Mouse (Mus musculus): ENCODE measurements at regions not wholly inside any gene's neighbourhood (a gene's known extent, or its start where the extent isn't known, plus 50 kb on each side); places are given as distances from the start of the nearest gene placed in this dataset.

GRCm38 (mm10) chr8:44094818-44095217 is 385.0 kb upstream of the Adam34 start:
- ATAC-seq (ENCODE audit: low FRiP score) (no peak), DNase-seq (ENCODE audit: low spot score) (no peak)
- Histone ChIP-seq H3K27me3 (ENCODE audit: control insufficient read depth, insufficient read depth, low read length) (no peaks in the 10 kb centered on the region), H3K4me1 (replicated peaks; ENCODE audit: control insufficient read depth, insufficient read depth, low read length) (no peaks in the 10 kb centered on the region), H3K4me2 (replicated peaks; ENCODE audit: low read depth, low read length) (no peak overlapping the region), H3K9ac (ENCODE audit: low read depth, low read length) (no peak overlapping the region), H3K4me3 (ENCODE audit: low read depth, low read length) (no peak overlapping the region), H3K36me3 (ENCODE audit: control insufficient read depth, insufficient read depth, low read length) (no peaks in the 10 kb centered on the region), H3K27ac (ENCODE audit: low read depth, low read length) (no peak overlapping the region), H3K9me3 (ENCODE audit: control insufficient read depth, low read length) (no peaks in the 10 kb centered on the region)
- 91% methylated on average over 1 of the region's 1 CpGs for WGBS

DNA sequence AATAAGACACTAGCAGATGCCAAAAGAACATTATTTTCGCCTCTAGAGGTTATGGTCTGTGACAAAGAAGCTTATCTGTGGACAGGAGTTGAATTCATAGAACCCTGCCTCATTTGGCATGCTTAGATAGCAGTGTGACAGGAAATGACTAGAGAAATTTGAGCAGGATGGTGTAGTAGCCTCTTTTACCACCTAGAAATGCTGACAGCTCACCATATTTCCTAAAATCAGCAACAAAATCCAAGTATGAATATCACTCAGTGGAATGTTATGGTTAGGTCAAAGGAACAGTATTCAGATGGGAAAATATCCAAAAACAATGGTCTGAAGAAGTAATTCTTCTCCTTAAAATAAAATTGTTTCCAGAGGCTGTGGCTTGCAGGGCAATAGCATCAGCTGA is 383.6 kb upstream of the Adam34 start:
- Histone ChIP-seq H3K4me3 (ENCODE audit: low read depth, low read length) (no peak overlapping the region), H3K9ac (ENCODE audit: low read depth, low read length) (no peak overlapping the region), H3K27me3 (ENCODE audit: control insufficient read depth, insufficient read depth, low read length) (no peaks in the 10 kb centered on the region), H3K4me1 (replicated peaks; ENCODE audit: control insufficient read depth, insufficient read depth, low read length) (no peaks in the 10 kb centered on the region), H3K36me3 (ENCODE audit: control insufficient read depth, insufficient read depth, low read length) (no peaks in the 10 kb centered on the region), H3K4me2 (replicated peaks; ENCODE audit: low read depth, low read length) (no peak overlapping the region), H3K27ac (ENCODE audit: low read depth, low read length) (no peak overlapping the region), H3K9me3 (ENCODE audit: control insufficient read depth, low read length) (no peaks in the 10 kb centered on the region)
- ATAC-seq (ENCODE audit: low FRiP score) (no peak), DNase-seq (ENCODE audit: low spot score) (no peak)
- 63% methylated on average over 1 of the region's 1 CpGs for WGBS

- Histone ChIP-seq H3K27ac (ENCODE audit: low read depth, low read length) (no peak overlapping the region), H3K4me1 (replicated peaks; ENCODE audit: control insufficient read depth, insufficient read depth, low read length) (no peaks in the 10 kb centered on the region), H3K9me3 (ENCODE audit: control insufficient read depth, low read length) (no peaks in the 10 kb centered on the region), H3K9ac (ENCODE audit: low read depth, low read length) (no peak overlapping the region), H3K4me3 (ENCODE audit: low read depth, low read length) (no peak overlapping the region), H3K36me3 (ENCODE audit: control insufficient read depth, insufficient read depth, low read length) (no peaks in the 10 kb centered on the region), H3K27me3 (ENCODE audit: control insufficient read depth, insufficient read depth, low read length) (no peaks in the 10 kb centered on the region), H3K4me2 (replicated peaks; ENCODE audit: low read depth, low read length) (no peak overlapping the region)
- WGBS: 87% methylated on average over 4 of the region's 4 CpGs
- no peak for ATAC-seq (ENCODE audit: low FRiP score)
- DNase-seq (ENCODE audit: low spot score): no peak
Measured at GRCm38 (mm10) chr8:44082057-44082456, 372.2 kb upstream of the Adam34 start.

GRCm38 (mm10) chr8:44058846-44059245 is 349.0 kb upstream of the Adam34 start:
- Histone ChIP-seq H3K27me3 (ENCODE audit: control insufficient read depth, insufficient read depth, low read length) (no peaks in the 10 kb centered on the region), H3K27ac (ENCODE audit: low read depth, low read length) (no peak overlapping the region), H3K9me3 (ENCODE audit: control insufficient read depth, low read length) (no peaks in the 10 kb centered on the region), H3K4me1 (replicated peaks; ENCODE audit: control insufficient read depth, insufficient read depth, low read length) (no peaks in the 10 kb centered on the region), H3K4me3 (ENCODE audit: low read depth, low read length) (no peak overlapping the region), H3K36me3 (ENCODE audit: control insufficient read depth, insufficient read depth, low read length) (no peaks in the 10 kb centered on the region), H3K4me2 (replicated peaks; ENCODE audit: low read depth, low read length) (no peak overlapping the region), H3K9ac (ENCODE audit: low read depth, low read length) (no peak overlapping the region)
- ATAC-seq (ENCODE audit: low FRiP score) (no peak), DNase-seq (ENCODE audit: low spot score) (no peak)
- WGBS: 64% methylated on average over 5 of the region's 5 CpGs

DNA sequence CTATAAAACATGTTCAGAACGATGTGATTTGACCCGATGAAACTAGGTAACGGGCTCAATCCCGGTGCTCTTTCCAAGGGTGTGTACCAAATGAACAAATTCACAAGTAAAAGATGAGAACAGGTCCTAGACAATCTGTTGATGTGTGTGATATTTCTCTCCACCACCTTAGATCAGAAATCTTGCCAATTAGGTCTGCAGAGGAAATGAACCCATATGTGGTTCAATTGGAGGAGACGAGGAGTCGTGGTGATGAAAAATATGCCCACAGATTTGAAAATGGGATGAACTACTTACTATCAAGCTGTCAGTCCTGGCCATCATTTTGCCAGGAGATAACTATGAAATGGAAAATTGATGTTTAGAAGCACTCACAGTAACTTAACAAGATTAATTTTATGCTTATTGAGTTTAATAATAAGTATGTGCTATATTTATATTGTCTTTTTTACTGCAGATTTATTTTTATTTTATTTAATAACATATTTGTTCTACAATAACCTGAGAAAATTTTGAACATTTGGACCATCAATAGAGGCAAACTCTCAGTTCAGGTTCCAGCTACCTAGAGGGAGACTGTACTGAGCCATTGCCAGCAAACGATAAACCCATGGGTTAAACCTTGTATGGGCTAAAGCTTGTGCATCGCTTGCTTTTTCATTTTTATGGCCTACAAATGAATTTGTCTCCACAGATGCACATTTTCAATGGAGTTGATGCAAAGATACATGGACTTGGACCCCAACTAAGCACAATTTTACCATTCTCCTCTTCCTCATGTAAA is 332.9 kb upstream of the Adam34 start:
- no peak overlapping the region for H3K4me2 ChIP-seq (replicated peaks; ENCODE audit: low read depth, low read length)

DNA sequence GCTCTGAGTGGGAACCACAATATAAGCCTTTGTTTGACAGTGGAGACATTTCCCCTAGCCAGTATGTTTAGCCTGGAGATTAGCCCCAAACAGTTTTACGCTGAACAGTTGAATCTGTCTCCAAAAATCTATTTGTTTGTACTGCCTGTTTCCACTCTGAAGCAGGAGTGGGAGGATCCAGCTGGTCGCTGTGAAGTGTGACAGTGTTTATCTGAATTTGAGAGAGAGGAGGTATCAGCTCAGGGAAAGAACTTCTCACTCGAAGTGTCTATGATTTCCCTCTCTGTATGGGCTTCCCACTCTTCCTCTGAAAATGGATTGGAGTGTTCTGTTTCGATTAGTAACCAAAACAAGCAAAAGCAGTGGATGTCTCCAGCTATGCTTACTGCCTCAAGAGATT is 324.4 kb upstream of the Adam34 start:
- DNase-seq (ENCODE audit: low spot score): no peak
- H3K27me3 ChIP-seq (ENCODE audit: control insufficient read depth, insufficient read depth, low read length): no peaks in the 10 kb centered on the region
- H3K4me3 ChIP-seq (ENCODE audit: low read depth, low read length): no peak overlapping the region
- 74% methylated on average over 4 of the region's 4 CpGs for WGBS
- no peak overlapping the region for H3K27ac ChIP-seq (ENCODE audit: low read depth, low read length)
- no peaks in the 10 kb centered on the region for H3K9me3 ChIP-seq (ENCODE audit: control insufficient read depth, low read length)
- no peak for ATAC-seq (ENCODE audit: low FRiP score)
- no peaks in the 10 kb centered on the region for H3K36me3 ChIP-seq (ENCODE audit: control insufficient read depth, insufficient read depth, low read length)
- H3K4me2 ChIP-seq (replicated peaks; ENCODE audit: low read depth, low read length): no peak overlapping the region
- no peak overlapping the region for H3K9ac ChIP-seq (ENCODE audit: low read depth, low read length)
- H3K4me1 ChIP-seq (replicated peaks; ENCODE audit: control insufficient read depth, insufficient read depth, low read length): no peaks in the 10 kb centered on the region

More for the DNA sequence above, 332.9 kb upstream of the Adam34 start:
- no peak for ATAC-seq (ENCODE audit: low FRiP score)
- Histone ChIP-seq H3K36me3 (ENCODE audit: control insufficient read depth, insufficient read depth, low read length) (no peaks in the 10 kb centered on the region), H3K27me3 (ENCODE audit: control insufficient read depth, insufficient read depth, low read length) (no peaks in the 10 kb centered on the region), H3K27ac (ENCODE audit: low read depth, low read length) (no peak overlapping the region), H3K4me3 (ENCODE audit: low read depth, low read length) (no peak overlapping the region), H3K9ac (ENCODE audit: low read depth, low read length) (no peak overlapping the region), H3K4me1 (replicated peaks; ENCODE audit: control insufficient read depth, insufficient read depth, low read length) (no peaks in the 10 kb centered on the region), H3K9me3 (ENCODE audit: control insufficient read depth, low read length) (no peaks in the 10 kb centered on the region)
- no peak for DNase-seq (ENCODE audit: low spot score)
- WGBS: 90% methylated on average over 8 of the region's 8 CpGs

DNA sequence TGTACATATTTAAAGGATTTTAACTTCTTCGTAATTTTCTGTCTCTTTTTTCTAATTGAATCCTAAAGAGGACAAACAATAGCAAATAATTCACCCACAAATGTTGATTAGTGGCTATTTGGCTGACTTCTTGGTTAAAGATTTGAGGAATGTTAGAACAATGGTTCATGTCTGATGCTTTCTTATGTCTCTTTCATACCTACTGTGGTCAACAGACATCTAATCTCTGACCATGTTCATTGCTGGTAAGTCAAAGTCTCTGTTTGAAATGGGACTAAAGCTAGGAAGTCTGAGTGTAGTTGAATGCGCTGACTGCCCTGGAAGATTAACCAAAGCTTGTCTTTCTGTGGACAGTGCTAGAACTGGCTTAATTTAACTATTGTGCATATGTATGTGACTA is 321.5 kb upstream of the Adam34 start:
- DNase-seq (ENCODE audit: low spot score) (no peak), ATAC-seq (ENCODE audit: low FRiP score) (no peak)
- 97% methylated on average over 2 of the region's 2 CpGs for whole genome bisulfite sequencing
- H3K4me3 ChIP-seq (ENCODE audit: low read depth, low read length): no peak overlapping the region
- no peaks in the 10 kb centered on the region for H3K9me3 ChIP-seq (ENCODE audit: control insufficient read depth, low read length)
- H3K9ac ChIP-seq (ENCODE audit: low read depth, low read length): no peak overlapping the region
- no peaks in the 10 kb centered on the region for H3K27me3 ChIP-seq (ENCODE audit: control insufficient read depth, insufficient read depth, low read length)
- no peaks in the 10 kb centered on the region for H3K4me1 ChIP-seq (replicated peaks; ENCODE audit: control insufficient read depth, insufficient read depth, low read length)
- no peak overlapping the region for H3K4me2 ChIP-seq (replicated peaks; ENCODE audit: low read depth, low read length)
- no peaks in the 10 kb centered on the region for H3K36me3 ChIP-seq (ENCODE audit: control insufficient read depth, insufficient read depth, low read length)
- H3K27ac ChIP-seq (ENCODE audit: low read depth, low read length): no peak overlapping the region

DNA sequence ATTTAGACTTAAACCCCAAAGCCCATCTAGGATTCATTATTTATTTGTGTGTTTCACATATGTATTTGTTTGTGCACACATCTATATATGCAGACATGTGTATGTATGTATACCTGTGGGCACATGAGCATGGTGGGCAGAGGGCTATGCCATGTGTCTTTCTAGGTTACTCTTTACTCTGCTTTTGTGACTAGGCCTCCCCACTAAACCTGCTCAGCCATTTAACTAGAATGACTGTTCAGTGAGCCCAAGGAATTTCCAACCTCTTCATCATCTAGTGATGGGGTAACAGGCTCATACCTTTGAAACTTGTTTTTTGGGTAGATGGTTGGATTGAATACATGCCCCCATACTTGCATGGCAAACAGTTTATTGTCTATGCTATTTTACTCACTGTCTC is 321.1 kb upstream of the Adam34 start:
- H3K4me1 ChIP-seq (replicated peaks; ENCODE audit: control insufficient read depth, insufficient read depth, low read length): no peaks in the 10 kb centered on the region
- DNase-seq (ENCODE audit: low spot score) (no peak), ATAC-seq (ENCODE audit: low FRiP score) (no peak)
- no peak overlapping the region for H3K9ac ChIP-seq (ENCODE audit: low read depth, low read length)
- no peaks in the 10 kb centered on the region for H3K36me3 ChIP-seq (ENCODE audit: control insufficient read depth, insufficient read depth, low read length)
- no peak overlapping the region for H3K4me2 ChIP-seq (replicated peaks; ENCODE audit: low read depth, low read length)
- H3K27me3 ChIP-seq (ENCODE audit: control insufficient read depth, insufficient read depth, low read length): no peaks in the 10 kb centered on the region
- no peaks in the 10 kb centered on the region for H3K9me3 ChIP-seq (ENCODE audit: control insufficient read depth, low read length)
- H3K27ac ChIP-seq (ENCODE audit: low read depth, low read length): no peak overlapping the region
- no peak overlapping the region for H3K4me3 ChIP-seq (ENCODE audit: low read depth, low read length)

DNA sequence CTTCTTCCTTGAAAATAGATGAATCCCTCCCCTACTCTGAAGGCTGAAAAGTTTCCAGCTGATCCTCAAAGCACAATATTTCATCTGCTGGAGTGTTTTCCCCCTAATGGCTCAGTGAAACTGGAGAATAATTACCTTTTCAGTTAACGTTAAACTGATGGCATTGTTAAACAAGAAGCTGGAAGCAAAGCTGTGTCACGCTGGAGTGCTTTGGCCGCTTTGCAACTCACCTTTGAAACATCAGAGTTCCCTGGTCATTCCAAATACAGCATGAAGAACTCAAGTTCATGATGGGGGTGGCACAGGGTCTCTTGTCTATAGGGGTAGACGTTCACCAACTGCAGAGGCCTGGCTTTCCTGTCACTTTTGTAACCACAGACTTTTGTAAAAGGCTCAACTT is 317.9 kb upstream of the Adam34 start:
- Histone ChIP-seq H3K27me3 (ENCODE audit: control insufficient read depth, insufficient read depth, low read length) (no peaks in the 10 kb centered on the region), H3K4me2 (replicated peaks; ENCODE audit: low read depth, low read length) (no peak overlapping the region), H3K9me3 (ENCODE audit: control insufficient read depth, low read length) (no peaks in the 10 kb centered on the region), H3K36me3 (ENCODE audit: control insufficient read depth, insufficient read depth, low read length) (no peaks in the 10 kb centered on the region), H3K4me3 (ENCODE audit: low read depth, low read length) (no peak overlapping the region), H3K4me1 (replicated peaks; ENCODE audit: control insufficient read depth, insufficient read depth, low read length) (no peaks in the 10 kb centered on the region), H3K27ac (ENCODE audit: low read depth, low read length) (no peak overlapping the region), H3K9ac (ENCODE audit: low read depth, low read length) (no peak overlapping the region)
- DNase-seq (ENCODE audit: low spot score) (no peak), ATAC-seq (ENCODE audit: low FRiP score) (no peak)
- 59% methylated on average over 4 of the region's 4 CpGs for WGBS
